Mouse (Mus musculus): Measurements from ENCODE around the gene Hbq1a.

Hbq1a gene

GRCm38 (mm10) chr11:32299865-32300264, at the start of gene Hbq1a:
Gene Hbq1a, plus strand, starts transcription at chr11:32300069.
- peak; percentile 76 for DNase-seq

GRCm38 (mm10) chr11:32250880-32251763, 48.7 kb upstream of the Hbq1a start:
- peak; percentile 91 for DNase-seq

DNA sequence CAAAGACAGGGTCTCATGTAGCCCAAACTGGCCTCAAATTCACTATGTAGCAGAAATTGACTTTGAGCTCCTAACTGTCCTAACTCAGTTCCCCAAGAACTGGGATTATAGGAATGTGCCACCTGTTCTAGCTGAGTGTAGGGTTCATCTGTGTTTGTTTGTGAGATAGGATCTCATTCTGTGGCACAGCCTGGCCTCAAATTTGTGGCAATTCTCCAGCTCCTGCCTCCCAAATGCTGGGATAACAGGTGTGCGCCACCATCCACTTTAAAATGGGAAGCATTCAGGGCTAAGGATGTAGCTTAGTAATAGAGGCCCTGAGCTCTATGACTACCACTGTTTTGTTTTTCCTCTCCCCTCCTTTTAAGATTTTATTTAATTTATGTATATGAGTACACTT, 46.7 kb upstream of the Hbq1a start:
- no peak for DNase-seq

DNA sequence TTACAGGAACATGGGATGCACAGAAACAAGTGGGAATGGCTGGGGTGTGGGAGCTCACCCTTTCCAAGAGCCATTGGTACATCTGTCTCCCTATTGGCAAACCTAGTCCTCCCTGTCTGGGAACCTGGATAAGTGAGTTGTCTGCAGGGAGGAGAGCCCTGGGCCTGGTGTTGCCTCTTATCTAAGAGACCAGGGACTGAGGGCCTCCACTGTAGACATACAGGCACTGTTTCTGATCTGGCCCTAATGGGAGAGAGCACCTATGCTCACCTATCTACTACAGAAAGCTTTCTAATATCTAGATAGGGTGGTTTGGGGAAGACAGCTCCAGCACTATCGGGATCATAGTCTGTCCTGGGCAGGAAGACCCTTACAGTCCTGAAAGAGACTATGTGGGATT, 43.7 kb upstream of the Hbq1a start:
- peak; percentile 89 for DNase-seq

DNA sequence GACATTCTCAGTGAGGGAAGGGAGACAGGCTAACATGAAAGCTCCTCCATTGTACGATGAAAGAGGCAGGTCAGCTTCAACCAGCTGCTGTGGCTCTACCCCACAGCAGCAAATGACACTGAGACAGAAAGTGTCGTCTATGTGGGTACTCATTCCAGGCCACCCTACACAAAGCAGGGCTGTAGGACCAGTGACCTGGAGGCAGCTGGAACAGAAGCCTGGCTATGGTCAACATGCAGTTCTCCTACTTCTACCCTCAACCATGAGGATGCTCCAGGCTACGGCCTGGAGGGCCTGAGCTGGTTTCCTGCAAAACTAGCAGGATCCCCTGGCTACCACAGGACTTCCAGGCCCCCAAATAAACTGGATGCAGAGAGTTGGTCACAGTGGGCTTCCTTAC, 43.3 kb upstream of the Hbq1a start:
- DNase-seq, result no peak

GRCm38 (mm10) chr11:32262674-32263415, 37.0 kb upstream of the Hbq1a start:
- no peak for DNase-seq

GRCm38 (mm10) chr11:32265117-32265738, 34.6 kb upstream of the Hbq1a start:
- DNase-seq, result peak; percentile 65

DNA sequence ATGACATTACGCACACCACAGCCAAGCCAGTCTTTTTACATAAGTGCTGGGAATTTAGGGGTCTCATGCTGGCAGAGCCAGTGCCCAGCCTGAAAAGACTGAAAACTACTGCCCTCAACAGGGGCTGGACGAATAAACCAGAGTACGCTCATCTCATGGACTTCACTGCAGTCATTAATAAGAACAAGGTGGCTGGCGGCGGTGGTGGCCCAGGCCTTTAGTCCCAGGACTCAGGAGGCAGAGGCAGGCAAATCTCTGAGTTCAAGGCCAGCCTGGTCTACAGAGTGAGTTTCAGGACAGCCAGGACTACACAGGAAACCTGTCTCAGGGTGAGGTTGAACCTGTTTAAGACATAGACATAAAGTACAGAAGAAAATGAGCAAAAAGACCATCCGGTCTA, 33.7 kb upstream of the Hbq1a start:
- peak; percentile 36 for DNase-seq

DNA sequence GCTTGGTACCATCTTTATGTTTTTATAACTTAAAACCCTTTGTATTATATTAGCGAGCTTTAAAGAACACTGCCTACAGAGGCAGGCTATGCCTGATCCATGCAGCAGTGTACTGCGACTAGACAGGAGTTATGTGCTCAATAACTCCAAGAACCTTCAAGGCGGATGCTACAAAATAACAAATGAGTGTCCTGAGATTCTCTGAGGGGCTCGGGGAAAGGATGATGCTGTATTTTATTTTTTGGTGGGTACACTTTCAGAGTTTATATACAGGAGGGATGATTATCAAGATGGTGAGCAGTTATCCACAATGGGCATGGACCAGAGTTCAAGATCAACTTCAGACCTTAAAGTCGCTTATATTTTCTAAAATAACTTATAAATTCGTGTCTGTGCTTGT, 33.1 kb upstream of the Hbq1a start:
- peak; percentile 28 for DNase-seq

DNA sequence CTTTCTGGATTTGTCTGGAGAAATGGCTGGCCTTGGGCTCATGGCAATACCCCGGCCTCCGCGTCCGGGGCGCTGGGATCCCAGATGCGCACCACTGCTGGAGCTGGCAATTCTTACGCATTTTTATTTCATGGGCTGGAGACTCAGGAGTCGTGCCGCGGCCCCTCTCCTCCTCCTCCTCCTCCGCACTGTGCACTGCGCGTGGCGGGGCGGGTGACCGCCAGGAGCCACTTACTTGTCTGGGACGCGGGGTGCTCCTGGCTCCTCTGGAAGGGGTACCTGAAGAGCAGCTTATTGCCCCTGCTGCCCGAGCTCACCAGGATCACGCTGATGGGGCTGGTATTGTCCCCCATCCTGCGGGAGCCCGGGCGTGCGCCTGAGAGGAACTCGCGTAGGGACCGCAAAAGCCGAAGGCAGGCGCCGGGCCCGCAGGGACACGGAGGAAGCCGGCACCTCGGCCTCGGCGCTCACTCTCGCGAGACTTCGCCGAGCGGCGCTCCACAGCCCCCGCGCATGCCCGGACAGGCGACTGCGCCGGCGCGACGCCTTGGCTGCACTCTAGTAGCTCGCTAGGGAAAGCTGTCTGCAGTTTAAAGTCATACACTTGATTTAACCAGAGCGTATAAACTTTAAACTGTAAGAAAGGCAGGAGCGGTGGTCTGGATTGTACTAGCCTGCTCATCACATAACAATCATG, 32.5 kb upstream of the Hbq1a start, which contains the start of gene Nprl3:
Gene Nprl3 (minus strand): TSS at position 520 of the 697 bp plus-strand sequence.
- peak; percentile 96 for DNase-seq

DNA sequence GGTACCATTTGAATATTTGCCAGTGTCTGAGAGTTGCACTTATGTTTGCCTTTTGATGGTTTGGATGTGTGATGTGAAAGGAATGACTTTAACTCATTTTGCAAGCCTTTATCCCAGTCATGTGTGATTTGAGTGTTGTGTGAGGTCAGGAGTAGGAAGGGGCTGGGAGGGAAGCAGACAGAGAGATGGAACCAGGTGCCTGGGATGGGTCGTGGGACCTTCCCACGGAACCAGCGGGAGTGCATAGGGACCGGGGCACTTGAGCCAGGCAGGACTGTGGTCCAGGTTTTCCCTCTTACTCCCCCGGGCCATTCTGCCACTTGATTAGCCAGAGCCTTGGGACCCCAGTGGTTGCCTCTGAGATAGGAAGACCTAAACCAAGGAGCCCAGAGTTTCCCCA, 31.9 kb upstream of the Hbq1a start:
- DNase-seq, result peak; percentile 49

- DNase-seq, result peak; percentile 91
These were observed 30.9 kb upstream of the Hbq1a start for GRCm38 (mm10) chr11:32268952-32269351.

GRCm38 (mm10) chr11:32271178-32271577, 28.7 kb upstream of the Hbq1a start:
- peak; percentile 25 for DNase-seq

GRCm38 (mm10) chr11:32276347-32276746, 23.5 kb upstream of the Hbq1a start, which contains the start of gene Hba-x:
Gene Hba-x, plus strand, starts transcription at chr11:32276400.
- no peak for DNase-seq

DNA sequence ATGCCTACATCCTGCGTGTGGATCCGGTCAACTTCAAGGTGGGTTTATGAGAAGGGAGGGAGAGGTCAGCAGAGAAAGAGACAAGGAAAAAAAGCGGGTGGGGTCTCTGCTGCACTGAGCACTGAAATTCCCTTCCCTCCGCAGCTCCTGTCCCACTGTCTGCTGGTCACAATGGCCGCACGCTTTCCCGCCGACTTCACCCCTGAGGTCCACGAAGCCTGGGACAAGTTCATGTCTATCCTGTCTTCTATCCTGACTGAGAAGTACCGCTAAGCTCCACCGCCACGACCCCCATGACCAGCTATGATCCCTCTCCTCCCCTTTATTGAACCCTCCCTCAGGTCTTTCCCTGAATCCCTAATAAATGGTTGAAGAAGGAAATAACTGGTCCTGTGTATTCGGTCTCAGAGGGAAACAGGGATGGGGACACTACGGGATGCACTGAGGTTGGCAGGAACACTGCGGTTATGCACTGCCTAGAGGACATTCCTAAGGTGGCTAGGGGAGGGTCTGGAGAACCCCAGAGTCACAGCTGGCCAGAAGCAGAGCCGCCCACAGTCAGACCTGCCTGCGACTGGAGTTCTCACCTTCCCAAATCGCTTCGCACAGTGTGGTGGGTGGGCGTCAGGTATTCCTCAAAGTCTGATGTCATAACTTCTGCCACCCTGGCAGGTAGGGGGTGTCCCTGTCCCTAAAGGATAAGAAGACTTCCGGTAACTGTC, 22.0 kb upstream of the Hbq1a start:
- no peak for DNase-seq

DNA sequence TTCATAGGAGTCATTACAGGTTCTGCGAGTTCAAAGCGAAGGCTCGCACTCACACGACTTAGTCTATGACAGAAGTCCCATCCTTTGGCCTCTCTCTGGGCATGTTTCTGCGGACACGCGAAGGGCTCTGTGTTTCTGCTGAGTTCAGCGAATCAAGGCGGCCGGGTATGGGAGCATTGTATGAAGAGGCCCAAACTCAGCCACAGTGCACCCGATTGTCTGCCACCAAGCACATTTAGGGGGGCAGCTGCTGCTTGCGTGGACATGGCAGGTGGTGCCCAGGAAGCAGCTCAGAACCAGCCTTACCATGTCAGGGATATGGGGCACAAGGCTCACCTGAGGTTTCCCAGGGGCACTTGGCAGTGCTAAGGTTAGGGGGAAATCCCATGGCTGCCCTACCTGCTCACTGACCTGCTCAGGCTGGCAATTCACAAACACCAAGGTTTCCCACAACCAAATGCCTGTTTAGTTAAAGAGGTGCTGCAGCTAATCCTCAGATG, 21.4 kb upstream of the Hbq1a start:
- DNase-seq, result no peak

GRCm38 (mm10) chr11:32280646-32281045, 19.2 kb upstream of the Hbq1a start:
- DNase-seq, result peak; percentile 57

DNA sequence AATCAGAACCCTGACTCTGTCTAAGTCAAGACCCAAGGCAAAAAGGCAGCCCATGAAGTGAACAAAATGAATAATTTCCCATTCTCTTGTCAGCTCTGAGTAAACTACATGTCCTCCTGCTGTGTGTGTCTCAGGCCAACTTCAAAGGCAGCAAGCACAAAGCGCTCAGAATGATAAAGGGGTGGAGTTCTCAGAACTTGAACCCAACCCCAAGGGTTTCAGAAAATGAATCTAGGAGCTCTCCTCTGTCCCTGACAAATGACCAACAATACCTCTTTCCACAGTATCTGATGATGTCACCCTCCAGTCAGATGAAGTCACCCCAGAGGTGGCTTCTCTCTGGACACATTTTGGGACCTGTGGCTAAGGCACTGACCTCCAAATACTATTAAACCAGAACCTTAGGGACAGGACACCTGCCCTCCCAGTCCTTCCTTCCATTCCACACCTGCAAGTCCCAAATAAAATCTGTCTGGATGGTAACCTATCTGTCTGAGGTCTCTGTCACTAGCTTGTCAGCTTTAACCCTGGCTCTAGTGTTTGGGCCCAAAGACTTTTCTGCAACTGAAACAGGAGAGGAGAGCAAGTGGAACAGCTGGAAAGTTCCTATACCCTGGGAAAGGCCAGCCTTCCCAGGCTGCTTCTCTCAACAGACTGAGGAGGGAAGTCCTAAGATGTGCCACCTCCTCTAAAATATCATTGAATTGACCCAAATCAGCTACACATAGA, 18.3 kb upstream of the Hbq1a start:
- peak; percentile 66 for DNase-seq

DNA sequence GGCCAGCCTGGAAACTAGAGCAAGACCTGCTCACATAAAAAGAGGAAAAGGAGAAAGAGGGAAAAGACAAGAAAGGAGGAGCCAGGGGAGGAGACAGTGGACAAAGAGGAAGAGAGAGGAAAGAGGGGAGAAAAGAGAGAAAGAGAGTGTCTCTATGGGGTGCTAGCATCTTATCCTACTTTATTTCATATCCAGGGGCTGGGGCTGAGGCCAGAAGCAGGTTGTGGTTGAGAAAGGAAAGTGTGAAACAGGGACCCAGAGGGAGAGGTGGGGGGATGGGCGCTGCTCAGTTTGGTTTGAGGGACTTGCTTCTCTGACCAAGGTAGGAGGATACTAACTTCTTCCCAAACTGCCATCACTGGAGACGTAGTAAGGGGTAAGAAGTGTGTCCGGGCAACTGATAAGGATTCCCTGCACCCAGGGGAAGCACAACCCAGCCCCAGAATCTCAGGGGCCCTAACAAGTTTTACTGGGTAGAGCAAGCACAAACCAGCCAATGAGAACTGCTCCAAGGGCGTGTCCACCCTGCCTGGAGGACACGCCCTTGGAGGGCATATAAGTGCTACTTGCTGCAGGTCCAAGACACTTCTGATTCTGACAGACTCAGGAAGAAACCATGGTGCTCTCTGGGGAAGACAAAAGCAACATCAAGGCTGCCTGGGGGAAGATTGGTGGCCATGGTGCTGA, 16.6 kb upstream of the Hbq1a start, which contains the start of gene Hba-a1:
Gene Hba-a1 (plus strand): TSS at position 421 of the 687 bp plus-strand sequence.
- DNase-seq, result peak; percentile 36

- peak; percentile 34 for DNase-seq
These were observed 15.3 kb upstream of the Hbq1a start for GRCm38 (mm10) chr11:32284582-32284981.

Data from liver (tissue).